Mouse (Mus musculus) 3134 (cell line): ENCODE data around the gene Elp5.
A peak's percentile ranks its signal among the peaks of the same experiment; 100 is the strongest.
"Not testable (repeated sequence)": the region's sequence is repeated elsewhere in the genome, so short reads cannot be mapped to it uniquely, and the experiment has no call there.

Experiments used
- DNase-seq: peaks from one replicate; pipeline ENCODE4 v3.0.0-alpha.2; 2011; ENCODE audit warnings: low spot score; ENCODE audit not compliant: insufficient read length; ENCODE audit errors: extremely low read depth

The Elp5 gene

GRCm38 (mm10) chr11:69964650-69965270, 17.6 kb downstream of the Elp5 start, which contains the start of gene Cldn7:
TSS of gene Cldn7 (plus strand) at chr11:69964779.
- DNase-seq, result no peak

- DNase-seq, result no peak
Observed at GRCm38 (mm10) chr11:69961841-69962240, 20.5 kb downstream of the Elp5 start.

DNA sequence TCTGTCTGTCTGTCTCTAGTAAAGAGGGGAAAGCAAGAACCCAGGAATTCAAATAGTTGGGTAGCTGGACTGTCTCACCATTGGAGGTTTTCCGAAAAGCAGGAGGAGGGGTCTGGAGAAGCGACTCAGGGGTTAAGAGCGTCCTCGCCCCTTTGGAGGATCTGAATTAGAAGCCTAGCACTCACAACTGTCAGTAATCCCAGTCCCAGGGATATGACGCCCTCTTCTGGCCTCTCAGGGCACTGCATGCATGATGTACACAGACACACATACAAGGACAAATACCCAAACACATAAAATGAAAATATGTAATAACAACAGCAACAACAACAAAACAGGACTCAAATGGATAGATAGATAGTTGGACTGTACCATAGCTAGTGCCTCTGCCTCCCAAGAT, 21.7 kb downstream of the Elp5 start:
- DNase-seq, result no peak

- DNase-seq, result no peak
Observed at GRCm38 (mm10) chr11:69956218-69956617, 26.1 kb downstream of the Elp5 start.

DNA sequence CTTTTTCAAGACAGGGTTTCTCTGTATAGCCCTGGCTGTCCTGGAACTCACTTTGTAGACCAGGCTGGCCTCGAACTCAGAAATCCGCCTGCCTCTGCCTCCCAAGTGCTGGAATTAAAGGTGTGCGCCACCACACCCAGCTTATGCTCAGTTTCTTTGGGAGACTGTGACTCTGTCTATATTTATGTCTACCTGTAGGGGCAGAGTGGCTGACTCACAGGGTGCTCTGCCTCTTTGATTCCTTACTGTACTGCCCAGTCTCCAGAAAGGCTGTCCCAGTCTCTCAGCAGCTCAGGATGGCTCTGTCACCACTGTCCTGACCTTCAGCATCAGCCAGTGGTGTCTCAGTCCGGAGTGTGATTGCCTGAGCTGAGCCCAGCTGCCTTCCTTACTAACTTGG, 26.7 kb downstream of the Elp5 start:
- DNase-seq, result not testable (repeated sequence)

DNA sequence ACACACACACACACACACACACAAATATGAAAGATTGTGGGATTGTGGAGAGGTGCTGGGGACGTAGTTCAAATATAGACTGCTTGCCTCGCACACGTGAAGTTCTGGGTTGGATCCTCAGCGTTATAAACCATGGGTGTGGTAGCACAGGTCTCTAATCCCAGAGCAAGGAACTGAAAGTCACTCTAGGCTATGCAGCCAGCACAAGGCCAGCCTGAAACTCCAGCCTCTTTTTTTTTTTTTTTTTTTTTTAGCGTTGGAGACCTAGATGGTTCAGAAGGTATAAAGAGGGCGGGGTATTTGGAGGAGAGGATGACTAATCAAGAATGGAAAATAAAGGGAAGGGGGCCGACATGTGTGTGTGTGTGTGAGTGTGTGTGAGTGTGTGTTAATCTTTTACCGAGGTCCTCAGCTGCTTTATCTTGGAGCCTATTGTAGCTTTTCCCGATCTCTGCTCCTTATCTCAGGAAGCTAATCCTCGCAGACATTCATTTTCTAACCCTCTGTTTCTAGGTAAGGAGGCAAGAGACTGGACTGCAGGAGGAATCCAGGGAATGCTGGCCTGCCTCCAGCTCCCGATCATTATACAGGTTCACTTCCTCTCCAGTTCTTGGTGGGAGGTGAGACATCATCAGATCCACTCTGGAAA, 28.9 kb downstream of the Elp5 start:
- DNase-seq, result no peak

DNA sequence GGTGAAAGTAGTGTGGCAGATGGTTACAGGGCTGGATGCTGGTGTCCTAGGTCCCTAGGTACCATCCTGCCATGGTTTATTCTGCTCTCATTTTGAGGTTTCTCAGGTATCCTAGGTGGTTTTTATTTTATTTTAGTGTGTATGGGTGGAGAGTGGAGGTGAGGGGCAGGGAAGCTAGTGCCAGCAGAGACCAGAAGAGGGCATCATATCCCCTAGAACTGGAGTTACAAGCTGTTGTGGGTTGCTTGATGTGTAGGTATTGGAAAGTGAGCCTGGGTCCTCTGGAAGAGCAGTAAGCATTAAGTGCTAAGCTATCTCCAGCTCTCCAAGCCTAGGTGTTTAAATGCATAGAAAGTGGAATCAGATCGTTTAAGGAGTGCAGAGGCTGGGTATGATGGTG, 30.0 kb downstream of the Elp5 start:
- DNase-seq, result no peak

GRCm38 (mm10) chr11:69950807-69951459, 31.4 kb downstream of the Elp5 start:
- no peak for DNase-seq

DNA sequence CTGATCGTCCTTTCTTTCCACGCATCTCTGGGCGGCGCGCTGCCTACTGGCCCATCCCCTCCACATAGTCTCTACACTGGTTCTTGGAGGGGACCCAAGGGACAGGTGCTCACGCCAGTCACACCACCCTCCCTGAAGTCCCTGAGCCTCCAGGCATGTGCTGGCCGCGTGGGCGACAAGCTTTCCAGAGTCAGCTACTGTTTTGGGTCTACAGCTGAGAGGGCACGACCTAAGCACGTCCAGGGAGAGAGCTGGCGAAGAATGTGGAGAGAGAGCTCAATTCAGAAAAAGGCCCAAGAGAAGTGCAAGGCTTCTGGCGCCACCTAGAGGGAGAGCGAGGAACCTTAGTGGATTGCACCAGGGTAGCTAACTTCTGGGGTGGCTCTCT, 33.6 kb downstream of the Elp5 start:
- peak; percentile 67 for DNase-seq

- peak; percentile 58 for DNase-seq
Observed at GRCm38 (mm10) chr11:69948066-69948762, 34.1 kb downstream of the Elp5 start, which contains the start of gene Slc2a4. TSS of gene Slc2a4 (minus strand) at chr11:69948188.

- DNase-seq, result no peak
Observed at GRCm38 (mm10) chr11:69947337-69948065, 34.8 kb downstream of the Elp5 start.

DNA sequence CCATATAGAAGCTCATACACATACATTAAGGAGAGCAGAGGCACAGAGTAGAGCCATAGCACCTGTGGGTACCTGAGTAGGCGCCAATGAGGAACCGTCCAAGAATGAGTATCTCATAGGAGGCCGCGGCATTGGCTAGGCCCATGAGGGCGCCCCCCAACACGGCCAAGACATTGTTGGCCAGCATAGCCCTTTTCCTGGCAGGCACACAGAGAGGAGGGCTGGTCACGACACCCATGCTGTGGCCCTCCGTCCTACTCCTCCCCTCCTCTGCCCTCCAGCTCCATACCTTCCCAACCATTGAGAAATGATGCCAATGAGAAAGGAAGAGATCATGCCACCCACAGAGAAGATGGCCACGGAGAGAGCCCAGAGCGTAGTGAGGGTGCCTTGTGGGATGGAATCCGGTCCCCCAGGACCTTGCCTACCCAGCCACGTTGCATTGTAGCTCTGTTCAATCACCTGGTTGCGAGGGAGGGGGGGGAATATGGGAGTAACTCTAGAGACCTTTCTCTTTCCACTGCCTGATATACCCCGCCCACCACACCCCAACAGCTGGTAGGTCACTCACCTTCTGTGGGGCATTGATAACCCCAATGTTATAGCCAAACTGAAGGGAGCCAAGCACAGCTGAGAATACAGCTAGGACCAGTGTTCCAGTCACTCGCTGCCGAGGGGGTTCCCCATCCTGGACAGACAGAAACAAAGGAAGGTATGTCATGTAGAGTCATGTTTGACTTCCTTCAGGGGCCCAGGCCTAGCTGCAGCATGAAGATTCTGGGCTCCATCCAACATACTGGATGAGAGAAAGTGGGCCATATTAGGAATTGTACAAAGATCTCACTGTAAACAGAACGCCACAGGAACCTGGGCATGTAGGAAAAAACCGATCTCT, 36.1 kb downstream of the Elp5 start:
- no peak for DNase-seq

GRCm38 (mm10) chr11:69945216-69945615, 37.1 kb downstream of the Elp5 start:
- DNase-seq, result no peak

DNA sequence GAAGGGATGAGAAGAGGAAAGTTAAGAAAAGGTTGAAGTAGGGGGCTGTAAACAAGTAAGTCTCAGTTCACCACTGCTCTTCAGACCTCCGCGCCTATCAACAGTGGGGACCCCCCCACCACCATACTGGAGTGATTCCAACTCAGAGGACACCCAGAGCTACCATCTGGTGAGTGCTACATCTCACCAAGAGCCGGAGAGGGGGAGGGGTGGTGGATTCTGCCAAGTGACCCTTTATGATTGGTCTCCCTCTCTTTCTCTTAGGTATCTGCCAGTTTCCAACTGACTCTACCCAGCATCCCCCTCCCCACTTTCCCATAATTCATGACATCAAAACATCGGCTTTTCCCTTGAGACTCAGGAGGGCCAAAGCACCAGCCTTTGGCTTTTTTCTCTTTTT, 41.4 kb downstream of the Elp5 start:
- DNase-seq, result no peak

DNA sequence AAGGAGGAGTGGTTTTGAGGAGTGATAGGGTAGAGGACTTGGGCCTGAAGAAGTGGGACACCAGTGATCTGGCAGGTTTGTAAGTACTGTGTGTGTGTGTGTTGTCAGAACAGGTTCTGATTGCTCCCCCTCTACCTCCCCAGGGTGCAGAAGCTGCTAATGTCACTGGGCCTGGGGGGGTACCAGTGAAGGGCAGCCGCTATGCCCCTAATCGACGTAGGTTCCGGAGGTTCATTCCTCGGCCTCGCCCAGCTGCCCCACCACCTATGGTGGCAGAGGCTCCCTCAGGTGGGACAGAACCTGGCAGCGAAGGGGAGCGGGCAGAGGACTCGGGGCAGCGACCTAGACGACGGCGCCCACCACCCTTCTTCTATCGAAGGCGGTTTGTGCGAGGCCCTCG, 42.6 kb downstream of the Elp5 start:
- DNase-seq, result no peak

- DNase-seq, result no peak
Observed at GRCm38 (mm10) chr11:69939181-69939580, 43.1 kb downstream of the Elp5 start.

GRCm38 (mm10) chr11:69938401-69938979, 43.8 kb downstream of the Elp5 start:
- DNase-seq, result no peak

GRCm38 (mm10) chr11:69937834-69938233, 44.5 kb downstream of the Elp5 start:
- no peak for DNase-seq

GRCm38 (mm10) chr11:69937385-69937784, 44.9 kb downstream of the Elp5 start:
- no peak for DNase-seq
